Mouse (Mus musculus) spleen, postnatal 4 days (tissue): ENCODE measurements around the gene Htr1d.

Experiments
- DNase-seq, 2 experiments: peaks; one replicate each; pipeline ENCODE4 v3.0.0; 2022; ENCODE audit warnings: low spot score in 2 of 2

The Htr1d gene

DNA sequence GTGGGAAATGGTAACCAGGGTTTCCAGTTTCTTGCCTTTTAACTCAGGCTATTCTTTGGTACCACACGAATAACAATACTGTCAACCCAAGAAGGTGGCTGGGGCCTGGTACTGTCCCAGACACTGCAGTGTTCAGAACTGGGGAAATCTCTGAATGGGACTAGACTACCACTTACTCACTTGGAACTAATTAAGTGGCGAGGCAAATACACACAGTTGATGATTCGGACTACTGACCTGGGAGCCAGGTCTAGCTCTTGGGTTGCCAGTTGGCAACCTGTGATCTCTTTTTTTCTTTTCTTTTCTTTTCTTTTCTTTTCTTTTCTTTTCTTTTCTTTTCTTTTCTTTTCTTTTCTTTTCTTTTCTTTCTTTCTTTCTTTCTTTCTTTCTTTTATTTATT is 29.0 kb downstream of the Htr1d start:
- no peak for DNase-seq

GRCm38 (mm10) chr4:136452792-136453191 is 29.5 kb downstream of the Htr1d start:
- no peak for DNase-seq

- peak; percentile 61 to 84 for DNase-seq
These were observed 31.5 kb downstream of the Htr1d start for GRCm38 (mm10) chr4:136454850-136455260.

DNA sequence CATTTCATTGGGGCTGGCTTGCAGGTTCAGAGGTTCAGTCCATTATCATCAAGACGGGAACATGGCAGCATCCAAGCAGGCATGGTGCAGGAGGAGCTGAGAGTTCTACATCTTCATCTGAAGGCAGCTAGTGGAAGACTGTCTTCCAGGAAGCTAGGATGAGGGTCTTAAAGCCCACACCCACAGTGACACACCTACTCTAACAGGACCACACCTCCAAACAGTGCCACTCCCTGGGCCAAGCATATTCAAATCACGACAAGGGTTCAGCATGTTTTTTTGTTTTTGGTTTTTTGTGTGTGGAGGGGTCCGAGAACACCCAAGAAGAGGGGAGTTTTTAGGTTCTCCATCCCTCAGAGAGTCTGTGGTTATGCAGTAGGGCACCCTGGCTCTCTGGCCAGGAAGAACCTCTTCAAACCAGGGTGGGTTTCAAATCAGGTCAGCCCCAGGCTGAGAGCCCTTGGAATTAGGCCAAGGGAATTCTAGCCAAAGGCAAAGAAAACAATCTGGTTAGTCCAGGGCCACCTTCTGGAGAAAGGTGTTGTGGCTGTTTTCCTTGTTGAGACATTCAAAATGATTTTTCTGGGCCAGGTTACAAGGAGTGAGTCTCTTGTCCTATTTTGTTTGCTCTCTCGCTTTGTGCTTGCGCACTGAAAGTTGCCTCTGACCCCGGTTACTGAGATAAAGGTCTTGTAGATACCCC is 33.3 kb downstream of the Htr1d start:
- DNase-seq = no peak

DNA sequence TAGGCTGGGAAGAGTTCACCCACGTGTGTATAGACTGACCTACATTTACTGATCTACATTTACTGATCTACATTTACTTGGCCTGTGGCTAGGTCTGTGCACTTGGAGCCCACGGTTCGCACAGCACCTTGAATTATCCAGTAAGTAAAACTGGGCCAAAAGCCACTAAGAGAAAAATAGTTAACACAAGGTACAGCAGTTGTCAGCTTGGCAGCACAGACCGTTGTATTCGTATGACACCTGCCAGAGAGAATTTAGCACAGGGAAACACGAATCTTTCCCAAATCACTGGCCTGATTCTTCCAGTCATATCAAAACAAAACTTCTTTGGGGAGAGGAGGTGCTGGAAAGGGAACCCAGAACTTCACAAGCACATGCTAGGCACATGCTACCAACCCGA is 35.0 kb downstream of the Htr1d start:
- DNase-seq = no peak

GRCm38 (mm10) chr4:136459210-136459609 is 35.9 kb downstream of the Htr1d start:
- no peak for DNase-seq

DNA sequence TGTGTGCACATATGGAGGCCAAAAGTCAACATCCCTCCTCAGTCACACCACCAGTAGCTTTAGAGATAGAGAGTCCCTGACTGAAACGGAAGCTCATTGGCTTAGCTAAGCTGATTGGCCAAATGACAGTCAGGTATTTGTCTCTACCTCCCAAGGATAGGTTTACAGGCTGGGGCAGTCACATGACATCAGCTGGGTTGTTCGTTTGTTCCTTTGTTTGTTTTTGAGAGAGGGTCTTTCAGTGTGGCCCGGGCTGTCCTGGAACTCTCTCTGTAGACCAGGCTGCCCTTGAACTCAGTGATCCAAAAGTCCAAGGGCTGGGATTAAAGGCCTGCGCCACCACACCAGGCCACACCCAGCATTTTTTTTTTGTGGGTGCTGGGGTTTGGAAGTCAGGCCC is 37.9 kb downstream of the Htr1d start:
- peak in 1 of 2 experiments; percentile 30 for DNase-seq

DNA sequence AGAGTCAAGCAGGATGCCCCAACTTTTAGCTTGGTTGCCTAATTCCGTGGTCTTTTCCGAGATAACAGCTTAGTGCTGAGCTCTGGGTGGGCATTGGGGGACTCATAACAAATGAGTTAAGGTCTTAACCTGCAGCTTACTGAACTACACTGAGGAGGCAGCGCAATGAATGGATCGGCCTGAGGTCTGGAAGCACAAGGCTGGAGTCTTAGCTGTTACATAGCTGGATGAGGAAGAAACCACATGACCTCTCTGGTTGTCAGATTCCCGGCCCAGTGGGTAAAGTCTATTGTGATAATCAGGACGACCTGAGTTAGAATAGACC is 38.4 kb downstream of the Htr1d start:
- peak in 1 of 2 experiments; percentile 48 for DNase-seq

GRCm38 (mm10) chr4:136462086-136462838 is 38.9 kb downstream of the Htr1d start, which contains the start of gene 6030445D17Rik:
Gene 6030445D17Rik (plus strand): TSS chr4:136462250.
- DNase-seq = peak; percentile 28 to 72

- peak in 1 of 2 experiments; percentile 51 for DNase-seq
These were observed 39.5 kb downstream of the Htr1d start for GRCm38 (mm10) chr4:136462839-136463178.

DNA sequence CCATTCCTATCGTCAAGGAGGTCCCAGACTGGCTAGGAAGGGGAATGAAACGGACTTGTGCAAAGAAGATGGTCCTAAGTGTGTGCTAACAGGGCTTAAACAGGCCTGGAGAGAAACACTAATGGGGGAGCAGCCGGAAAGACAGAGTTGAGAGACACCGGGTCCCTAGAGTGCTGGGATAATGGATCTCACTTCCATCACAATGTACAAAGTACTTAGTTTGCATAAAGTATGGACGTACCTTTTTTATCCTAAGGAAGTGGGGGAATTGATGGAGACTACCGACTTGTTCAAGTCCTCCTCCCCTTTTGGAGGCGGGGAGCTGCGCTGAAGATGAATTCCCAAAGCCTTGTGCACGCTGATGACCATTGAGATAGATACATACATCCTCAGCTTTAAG is 40.1 kb downstream of the Htr1d start:
- DNase-seq = no peak

DNA sequence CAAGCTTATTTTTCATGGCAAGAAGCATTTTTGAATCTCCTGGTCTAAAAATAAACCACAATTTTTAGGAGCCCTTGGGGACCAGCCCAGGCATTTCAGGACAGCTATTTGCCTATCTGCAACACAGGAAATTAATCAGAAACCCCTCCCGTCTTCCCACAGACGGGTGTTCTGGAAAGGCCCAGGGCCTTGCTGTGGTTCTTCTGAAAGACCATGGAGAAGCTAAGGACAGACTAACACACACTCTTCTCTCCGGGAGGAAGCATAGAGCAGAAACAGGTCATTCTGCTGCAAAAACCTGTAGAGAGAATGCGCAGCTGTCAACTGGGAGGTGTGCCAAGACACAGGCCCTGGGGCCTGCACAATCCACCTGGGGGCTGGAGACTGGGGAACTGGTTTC is 42.9 kb downstream of the Htr1d start:
- DNase-seq = no peak

- no peak for DNase-seq
These were observed 45.4 kb downstream of the Htr1d start for GRCm38 (mm10) chr4:136468553-136469327.

DNA sequence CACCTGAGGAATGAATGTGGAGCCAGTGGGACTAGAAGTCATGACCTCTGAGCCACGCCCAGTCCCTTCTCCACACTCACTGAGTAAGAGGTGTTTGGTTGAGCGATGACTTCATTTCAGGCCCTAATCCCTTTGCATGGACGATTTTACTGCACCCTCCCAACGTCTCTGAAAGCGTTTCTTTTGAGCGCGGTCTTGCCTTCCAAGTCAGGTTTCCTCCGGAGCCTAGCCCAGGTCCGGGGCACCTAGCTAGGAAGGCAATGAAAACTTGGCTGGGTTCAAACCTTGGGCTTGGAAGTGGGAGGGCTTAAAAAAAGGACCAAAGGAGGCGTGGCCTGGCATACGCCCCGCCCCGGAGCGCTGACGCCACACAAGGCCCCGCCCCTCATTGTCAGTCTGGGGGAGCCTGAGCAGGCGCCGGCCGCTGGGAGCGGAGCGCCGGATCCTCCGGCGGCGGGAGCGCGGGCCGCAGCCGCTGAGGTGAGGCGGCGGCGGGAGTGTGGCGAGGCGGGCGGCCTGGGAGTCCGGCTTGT is 46.1 kb downstream of the Htr1d start, which contains the start of gene Luzp1:
Gene Luzp1, plus strand, starts transcription at position 391 of the 533 bp plus-strand sequence.
- peak; percentile 85 to 92 for DNase-seq

GRCm38 (mm10) chr4:136469941-136470346 is 46.6 kb downstream of the Htr1d start:
- no peak for DNase-seq

- peak; percentile 21 to 71 for DNase-seq
These were observed 47.2 kb downstream of the Htr1d start for GRCm38 (mm10) chr4:136470347-136471071.

- no peak for DNase-seq
These were observed 53.4 kb downstream of the Htr1d start for GRCm38 (mm10) chr4:136476692-136477091.

DNA sequence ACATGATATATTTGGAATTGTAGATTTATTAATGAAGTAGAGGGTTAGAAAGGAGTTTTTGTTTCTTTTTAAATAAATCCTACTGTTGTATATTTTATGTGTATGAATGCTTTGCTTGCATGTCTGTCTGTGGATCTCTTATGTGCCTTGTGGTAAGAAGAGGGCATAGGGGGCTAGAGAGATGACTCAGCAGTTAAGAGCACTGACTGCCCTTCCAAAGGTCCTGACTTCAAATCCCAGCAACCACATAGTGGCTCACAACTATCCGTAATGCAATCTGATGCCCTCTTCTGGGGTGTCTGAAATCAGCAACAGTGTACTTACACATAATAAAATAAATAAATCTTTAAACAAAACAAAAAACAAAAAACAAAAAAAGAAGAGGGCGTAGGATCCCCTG is 63.2 kb downstream of the Htr1d start:
- DNase-seq = no peak
